Comparison of ENCODE assay signal across 50 mouse cellular contexts in the genomic region with DNA sequence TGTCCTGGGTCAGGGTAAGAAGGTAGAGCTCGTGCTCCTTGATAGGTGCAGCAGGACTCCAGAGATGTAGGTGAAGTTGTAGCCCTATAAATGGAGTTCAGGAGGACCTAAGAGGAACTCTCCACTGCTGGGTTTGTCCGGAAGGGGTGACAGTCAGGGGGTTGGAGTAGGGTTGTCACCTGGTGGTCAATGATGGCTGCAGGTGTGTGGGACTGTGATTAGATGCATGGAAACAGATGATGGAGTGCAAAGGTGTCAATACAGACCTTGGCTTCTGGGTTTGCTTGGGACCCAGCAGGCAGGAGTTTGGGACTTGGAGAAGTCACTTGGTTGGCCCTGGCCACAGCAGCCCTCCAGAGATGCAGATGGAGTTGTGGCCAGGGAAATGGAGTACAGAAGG. TPM values are rescaled to one million over a fixed set of nuclear protein-coding genes. Genes with fewer than 3 reads are reported as not detected.
"Had no signal": no experiment of that assay in that cellular context is flagged by ENCODE, and none has a peak within 500 bp of the region (broad histone marks: within the 10 kb centered on the region; RNA-seq: fewer than 3 reads in every experiment).

No protein-coding gene starts in this region.

- H3K4me1 ChIP-seq: heart, embryonic 12.5 days; heart, embryonic 13.5 days; heart, embryonic 15.5 days; hindbrain, embryonic 10.5 days; hindbrain, embryonic 12.5 days; hindbrain, embryonic 13.5 days; hindbrain, embryonic 15.5 days; intestine, embryonic 15.5 days; kidney, embryonic 15.5 days had no signal

- H3K9me3 ChIP-seq: heart, embryonic 12.5 days; heart, embryonic 13.5 days; heart, embryonic 15.5 days; hindbrain, embryonic 12.5 days; hindbrain, embryonic 15.5 days; intestine, embryonic 15.5 days; kidney, embryonic 15.5 days had no signal

- H3K36me3 ChIP-seq: heart, embryonic 12.5 days; heart, embryonic 13.5 days; heart, embryonic 15.5 days; hindbrain, embryonic 10.5 days; hindbrain, embryonic 12.5 days; hindbrain, embryonic 13.5 days; hindbrain, embryonic 15.5 days; intestine, embryonic 15.5 days; kidney, embryonic 15.5 days had no signal

- H3K27ac ChIP-seq: heart, embryonic 13.5 days; heart, embryonic 15.5 days; hindbrain, embryonic 10.5 days; hindbrain, embryonic 12.5 days; hindbrain, embryonic 13.5 days; hindbrain, embryonic 14.5 days; hindbrain, embryonic 15.5 days; hindbrain, postnatal 0 days; intestine, embryonic 15.5 days; kidney, embryonic 15.5 days; kidney, postnatal 0 days; layer of hippocampus, adult 2 months; left cerebral cortex, adult 2 months had no signal

- DNase-seq: heart, postnatal 10 days; heart, postnatal 36 days; heart, postnatal 4 days; kidney, adult 11 months; kidney, adult 18-20 months; kidney, adult 2 months; kidney, adult 8-10 months; kidney, adult 9 months; kidney, postnatal 10 days; kidney, postnatal 14 days; kidney, postnatal 25 days; kidney, postnatal 36 days; kidney, postnatal 4 days; layer of hippocampus, adult 9-11 months; layer of hippocampus, postnatal 36 days had no signal

- H3K27me3 ChIP-seq: heart, embryonic 12.5 days; heart, embryonic 13.5 days; heart, embryonic 15.5 days; hindbrain, embryonic 12.5 days; hindbrain, embryonic 13.5 days; hindbrain, embryonic 15.5 days; intestine, embryonic 15.5 days; kidney, embryonic 15.5 days had no signal

- H3K4me3 ChIP-seq: heart, embryonic 12.5 days; heart, embryonic 13.5 days; heart, embryonic 15.5 days; hindbrain, embryonic 10.5 days; hindbrain, embryonic 12.5 days; hindbrain, embryonic 13.5 days; hindbrain, embryonic 15.5 days; intestine, embryonic 15.5 days; kidney, embryonic 15.5 days; layer of hippocampus, adult 2 months; left cerebral cortex, adult 2 months had no signal

RNA-seq across cellular contexts. Expression of a gene that starts 3.7 kb away (rescaled TPM):
- total RNA-seq: heart, postnatal 10 days; heart, postnatal 36 days; heart, postnatal 4 days; hematopoietic stem cell, adult 5-6 weeks; hindbrain, postnatal 0 days; layer of hippocampus, adult 18-20 months; layer of hippocampus, adult 2 months; layer of hippocampus, adult 8-10 months; layer of hippocampus, postnatal 10 days; layer of hippocampus, postnatal 14 days; layer of hippocampus, postnatal 25 days; layer of hippocampus, postnatal 36 days; left cerebral cortex, adult 18-20 months; left cerebral cortex, adult 2 months; left cerebral cortex, adult 8-10 months had no signal
- polyA plus RNA-seq: heart, embryonic 11.5 days; heart, embryonic 12.5 days; heart, embryonic 13.5 days; heart, embryonic 14.5 days; heart, embryonic 15.5 days; heart, embryonic 16.5 days; heart, postnatal 0 days; hindbrain, embryonic 10.5 days; hindbrain, embryonic 11.5 days; hindbrain, embryonic 12.5 days; hindbrain, embryonic 13.5 days; hindbrain, embryonic 14.5 days; hindbrain, embryonic 15.5 days; hindbrain, embryonic 16.5 days; hindbrain, postnatal 0 days; inflammation-experienced regulatory T-cells, adult 6 months; intestine, embryonic 14.5 days; intestine, embryonic 15.5 days; intestine, embryonic 16.5 days; intestine, postnatal 0 days; kidney, adult 2 months; kidney, embryonic 14.5 days; kidney, embryonic 15.5 days; kidney, embryonic 16.5 days; kidney, postnatal 0 days; large intestine, adult 2 months had no signal

RNA-seq across cellular contexts. Expression of a gene that starts 27.6 kb away (rescaled TPM):
- total RNA-seq: heart, postnatal 10 days; heart, postnatal 36 days; heart, postnatal 4 days; hematopoietic stem cell, adult 5-6 weeks; hindbrain, postnatal 0 days; layer of hippocampus, adult 18-20 months; layer of hippocampus, adult 2 months; layer of hippocampus, adult 8-10 months; layer of hippocampus, postnatal 10 days; layer of hippocampus, postnatal 14 days; layer of hippocampus, postnatal 25 days; layer of hippocampus, postnatal 36 days; left cerebral cortex, adult 18-20 months; left cerebral cortex, adult 2 months; left cerebral cortex, adult 8-10 months had no signal
- polyA plus RNA-seq: heart, embryonic 11.5 days; heart, embryonic 12.5 days; heart, embryonic 13.5 days; heart, embryonic 14.5 days; heart, embryonic 15.5 days; heart, embryonic 16.5 days; heart, postnatal 0 days; hindbrain, embryonic 10.5 days; hindbrain, embryonic 11.5 days; hindbrain, embryonic 12.5 days; hindbrain, embryonic 13.5 days; hindbrain, embryonic 14.5 days; hindbrain, embryonic 15.5 days; hindbrain, embryonic 16.5 days; hindbrain, postnatal 0 days; inflammation-experienced regulatory T-cells, adult 6 months; intestine, embryonic 14.5 days; intestine, embryonic 15.5 days; intestine, embryonic 16.5 days; intestine, postnatal 0 days; kidney, adult 2 months; kidney, embryonic 14.5 days; kidney, embryonic 15.5 days; kidney, embryonic 16.5 days; kidney, postnatal 0 days; large intestine, adult 2 months had no signal

RNA-seq across cellular contexts. Expression of a gene that starts 50.6 kb away (rescaled TPM):
- total RNA-seq: heart, postnatal 10 days; heart, postnatal 36 days; heart, postnatal 4 days; hematopoietic stem cell, adult 5-6 weeks; hindbrain, postnatal 0 days; layer of hippocampus, adult 18-20 months; layer of hippocampus, adult 2 months; layer of hippocampus, adult 8-10 months; layer of hippocampus, postnatal 10 days; layer of hippocampus, postnatal 14 days; layer of hippocampus, postnatal 25 days; layer of hippocampus, postnatal 36 days; left cerebral cortex, adult 18-20 months; left cerebral cortex, adult 2 months; left cerebral cortex, adult 8-10 months had no signal
- polyA plus RNA-seq: heart, embryonic 11.5 days; heart, embryonic 12.5 days; heart, embryonic 13.5 days; heart, embryonic 14.5 days; heart, embryonic 15.5 days; heart, embryonic 16.5 days; heart, postnatal 0 days; hindbrain, embryonic 10.5 days; hindbrain, embryonic 11.5 days; hindbrain, embryonic 12.5 days; hindbrain, embryonic 13.5 days; hindbrain, embryonic 14.5 days; hindbrain, embryonic 15.5 days; hindbrain, embryonic 16.5 days; hindbrain, postnatal 0 days; inflammation-experienced regulatory T-cells, adult 6 months; intestine, embryonic 14.5 days; intestine, embryonic 15.5 days; intestine, embryonic 16.5 days; intestine, postnatal 0 days; kidney, adult 2 months; kidney, embryonic 14.5 days; kidney, embryonic 15.5 days; kidney, embryonic 16.5 days; kidney, postnatal 0 days; large intestine, adult 2 months had no signal
